Mouse (Mus musculus): ENCODE data around the gene Agr3. TPM values are rescaled to one million over a fixed set of nuclear protein-coding genes. Genes with fewer than 3 reads are reported as not detected.

Agr3 gene
- polyA plus RNA-seq, 1 experiment from 2014 or later, result 0.51 TPM

DNA sequence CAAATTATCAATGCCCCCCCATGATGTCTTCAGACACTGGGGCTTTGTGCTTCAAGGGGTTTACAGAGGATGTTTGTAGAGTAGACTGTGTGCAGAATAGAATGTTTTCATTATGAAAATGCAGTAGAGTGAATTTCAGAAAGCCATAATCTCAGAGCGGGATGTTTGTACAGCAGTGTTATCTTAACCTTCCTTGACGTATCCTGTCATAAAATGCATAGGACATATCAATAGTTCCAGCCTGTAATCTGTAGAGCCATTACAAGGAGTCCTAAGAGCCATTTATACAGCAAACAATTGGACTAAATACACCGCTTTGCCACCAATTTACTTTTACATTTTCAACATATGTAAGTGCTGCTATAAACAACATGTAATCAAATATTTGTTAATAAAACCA lies 68.2 kb downstream of the Agr3 start:
- 86% methylated on average over 3 of the region's 3 CpGs for WGBS
- no peak overlapping the region for H3K4me2 ChIP-seq
- H3K27ac ChIP-seq, result no peak overlapping the region
- H3K9me3 ChIP-seq, result no peaks in the 10 kb centered on the region
- ATAC-seq (ENCODE audit: low FRiP score), result no peak
- no peak overlapping the region for H3K9ac ChIP-seq
- no peaks in the 10 kb centered on the region for H3K27me3 ChIP-seq
- no peak overlapping the region for H3K4me3 ChIP-seq (replicated peaks)
- H3K4me1 ChIP-seq, result peaks cover 10% of the 10 kb centered on the region; the same call in 1 of the 2 replicates
- no peaks in the 10 kb centered on the region for H3K36me3 ChIP-seq (replicated peaks)

DNA sequence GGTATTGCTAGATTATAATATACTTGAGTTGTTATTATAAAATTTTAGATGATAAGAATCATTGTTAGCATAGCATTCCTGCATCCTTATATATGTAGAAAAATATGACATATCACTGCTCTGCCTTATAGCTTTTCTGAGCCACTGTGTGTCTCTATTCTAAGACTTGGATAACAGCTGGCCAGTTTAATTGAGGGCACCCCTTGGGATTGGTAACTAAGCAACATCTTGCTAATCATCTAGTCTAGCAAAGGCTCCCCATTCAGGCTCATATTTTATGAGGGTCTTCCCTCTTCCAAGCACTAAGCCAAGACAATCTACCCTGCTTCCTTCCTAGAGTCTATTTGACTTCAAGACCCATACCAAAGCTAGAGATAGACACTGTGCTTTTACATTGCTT lies 68.7 kb downstream of the Agr3 start:
- H3K27me3 ChIP-seq, result no peaks in the 10 kb centered on the region
- H3K4me2 ChIP-seq, result no peak overlapping the region
- H3K9me3 ChIP-seq, result no peaks in the 10 kb centered on the region
- peaks cover 10% of the 10 kb centered on the region; the same call in 1 of the 2 replicates for H3K4me1 ChIP-seq
- H3K27ac ChIP-seq, result no peak overlapping the region
- H3K4me3 ChIP-seq (replicated peaks), result no peak overlapping the region
- no peak overlapping the region for H3K9ac ChIP-seq
- peak; percentile 50 for ATAC-seq (ENCODE audit: low FRiP score)
- H3K36me3 ChIP-seq (replicated peaks), result no peaks in the 10 kb centered on the region

DNA sequence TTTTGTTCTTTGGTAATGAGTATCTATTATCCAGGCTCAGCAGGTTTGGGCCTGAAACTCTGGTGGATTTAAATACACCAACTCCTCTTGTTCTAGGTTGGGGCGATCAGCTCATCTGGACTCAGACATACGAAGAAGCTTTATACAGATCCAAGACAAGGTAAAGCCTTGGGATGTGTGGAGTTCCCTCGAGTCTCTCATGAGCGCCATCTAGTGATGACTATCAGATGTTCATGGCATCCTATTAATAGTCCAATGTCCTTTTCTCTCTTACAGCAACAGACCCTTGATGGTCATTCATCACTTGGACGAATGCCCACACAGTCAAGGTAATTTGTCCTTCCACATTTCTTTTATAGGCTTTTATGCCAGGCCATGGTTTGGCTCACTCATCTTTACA lies 70.4 kb downstream of the Agr3 start:
- WGBS, result 34% methylated on average over 5 of the region's 5 CpGs
- peak; percentile 57 for ATAC-seq (ENCODE audit: low FRiP score)

More for the DNA sequence above, 70.4 kb downstream of the Agr3 start:
- Histone ChIP-seq H3K9ac (no peak overlapping the region), H3K4me3 (replicated peaks) (no peak overlapping the region), H3K4me2 (no peak overlapping the region), H3K36me3 (replicated peaks) (no peaks in the 10 kb centered on the region), H3K27me3 (no peaks in the 10 kb centered on the region), H3K27ac (no peak overlapping the region), H3K4me1 (peaks cover 10% of the 10 kb centered on the region; the same call in 1 of the 2 replicates), H3K9me3 (no peaks in the 10 kb centered on the region)

Other genes starting within 250 kb of the Agr3 start
- gene Agr2, start 67.3 kb downstream of the Agr3 start, polyA plus RNA-seq (2016; fragmentation: Nextera tagmentation; extraction: Ambion mirVana), result 0.33 and 0.36 TPM in 2 replicates
- 236 and 244 TPM in 2 replicates for gene Tspan13, start 116.9 kb downstream of the Agr3 start, polyA plus RNA-seq (2016; fragmentation: Nextera tagmentation; extraction: Ambion mirVana)
- 32.1 and 34.2 TPM in 2 replicates for gene Ankmy2, start 231.5 kb downstream of the Agr3 start, polyA plus RNA-seq (2016; fragmentation: Nextera tagmentation; extraction: Ambion mirVana)
- gene Bzw2, start 232.5 kb downstream of the Agr3 start, polyA plus RNA-seq (2016; fragmentation: Nextera tagmentation; extraction: Ambion mirVana), result 309 and 332 TPM in 2 replicates